Mouse (Mus musculus) cerebellum, adult 2 months (tissue): ENCODE data around the gene Psors1c2. TPM values are rescaled to one million over a fixed set of nuclear protein-coding genes. Genes with fewer than 3 reads are reported as not detected.

Source experiments
- DNase-seq, 2 experiments: peaks; one replicate each; pipeline ENCODE4 v3.0.0; 2021
- H3K27ac ChIP-seq: fragments of 200-500 bp; 2 replicates; pipeline ENCODE4 v1.5.1; 2012; ENCODE audit warnings: low read length, control low read depth, inconsistent platforms; ENCODE audit not compliant: insufficient read depth
- H3K27me3 ChIP-seq: fragments of 200-500 bp; 2 replicates; pipeline ENCODE4 v1.6.1; 2012; ENCODE audit warnings: inconsistent platforms, mild to moderate bottlenecking, low read length, moderate library complexity; ENCODE audit not compliant: control insufficient read depth, insufficient read depth
- H3K4me1 ChIP-seq: fragments of 200-500 bp; 2 replicates; pipeline ENCODE4 v1.6.1; 2011; ENCODE audit warnings: low read length; ENCODE audit not compliant: control insufficient read depth, insufficient read depth
- H3K4me3 ChIP-seq: fragments of 200-500 bp; replicated peaks from 2 replicates; pipeline ENCODE3; 2011; ENCODE audit warnings: mild to moderate bottlenecking, low read depth, low read length, control low read depth; ENCODE audit not compliant: insufficient read depth
- CTCF ChIP-seq: fragments of 200-500 bp; IDR thresholded peaks from 2 replicates; pipeline ENCODE4 v1.5.1; 2011; ENCODE audit warnings: low read depth, mild to moderate bottlenecking, control low read depth, low read length, moderate library complexity, borderline replicate concordance; ENCODE audit not compliant: insufficient read depth
- POLR2A ChIP-seq: fragments of 200-500 bp; IDR thresholded peaks from 2 replicates; pipeline ENCODE4 v1.6.1; 2011; ENCODE audit warnings: low read length, control low read depth, borderline replicate concordance; ENCODE audit not compliant: insufficient read depth
- WGBS: fragments of 180-500 bp; shearing (Covaris S2); methylation state at CpG from one replicate; pipeline ENCODE4 v1.1.7; 2018; 5-methylcytosine and 5-hydroxymethylcytosine counted together
- polyA plus RNA-seq: library from polyadenylated mRNA; depleted of rRNA; stranded (reverse); fragments of >200 nt; gene quantifications from 2 replicates; pipeline ENCODE4 v1.2.3, GENCODE M21; 2012

Gene Psors1c2
- polyA plus RNA-seq, 1 experiment, result not detected

DNA sequence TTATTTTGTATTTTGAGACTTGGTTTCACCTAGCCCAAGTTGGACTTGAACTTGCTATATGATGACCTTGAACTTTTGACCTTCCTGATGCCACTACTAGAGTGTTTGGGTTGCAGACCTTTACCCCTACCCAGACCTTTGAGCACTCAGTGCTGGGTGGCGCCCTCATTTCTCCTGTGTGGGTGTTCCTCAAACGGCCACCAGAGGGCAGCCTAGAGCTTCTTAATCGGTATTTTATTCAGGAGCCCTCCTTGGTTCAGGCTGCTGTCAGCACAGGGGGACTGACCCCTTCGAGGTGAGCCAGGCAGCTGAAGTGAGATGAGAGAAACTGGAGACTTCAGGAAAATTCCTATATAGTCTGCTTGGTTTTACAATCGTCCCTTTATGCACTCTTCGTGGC, 11.7 kb downstream of the Psors1c2 start:
- Histone ChIP-seq H3K27me3 (no peaks in the 10 kb centered on the region), H3K4me1 (peaks cover 13% of the 10 kb centered on the region), H3K27ac (no peak overlapping the region), H3K4me3 (no peak overlapping the region)
- WGBS, result 35% methylated on average over 6 of the region's 6 CpGs
- peak; percentile 43 to 68 for DNase-seq
- TF ChIP-seq POLR2A (no peak), CTCF (peak; percentile 69)

DNA sequence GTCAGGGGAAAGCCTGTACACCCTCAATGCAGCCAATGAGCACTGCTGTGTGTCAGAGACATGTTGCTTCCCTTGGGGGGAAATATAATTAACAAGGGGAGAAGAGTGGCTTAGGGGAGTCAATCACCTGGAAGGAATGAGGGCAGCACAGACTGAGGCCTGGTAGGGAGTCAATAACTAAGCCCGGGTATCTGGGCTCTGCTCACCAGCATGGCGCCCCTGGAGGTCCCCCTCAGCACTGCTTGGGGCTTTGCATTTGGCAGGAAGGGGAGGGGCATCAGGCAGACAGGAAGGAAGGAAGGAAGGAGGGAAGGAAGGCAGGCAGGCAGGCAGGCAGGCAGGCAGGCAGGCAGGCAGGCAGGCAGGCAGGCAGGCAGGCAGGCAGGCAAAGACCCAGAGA, 14.5 kb downstream of the Psors1c2 start:
- 47% methylated on average over 2 of the region's 2 CpGs for WGBS
- H3K27me3 ChIP-seq, result no peaks in the 10 kb centered on the region
- H3K27ac ChIP-seq, result no peak overlapping the region
- TF ChIP-seq CTCF (no peak), POLR2A (no peak)
- H3K4me1 ChIP-seq, result peaks cover 15% of the 10 kb centered on the region
- no peak for DNase-seq
- H3K4me3 ChIP-seq, result no peak overlapping the region

DNA sequence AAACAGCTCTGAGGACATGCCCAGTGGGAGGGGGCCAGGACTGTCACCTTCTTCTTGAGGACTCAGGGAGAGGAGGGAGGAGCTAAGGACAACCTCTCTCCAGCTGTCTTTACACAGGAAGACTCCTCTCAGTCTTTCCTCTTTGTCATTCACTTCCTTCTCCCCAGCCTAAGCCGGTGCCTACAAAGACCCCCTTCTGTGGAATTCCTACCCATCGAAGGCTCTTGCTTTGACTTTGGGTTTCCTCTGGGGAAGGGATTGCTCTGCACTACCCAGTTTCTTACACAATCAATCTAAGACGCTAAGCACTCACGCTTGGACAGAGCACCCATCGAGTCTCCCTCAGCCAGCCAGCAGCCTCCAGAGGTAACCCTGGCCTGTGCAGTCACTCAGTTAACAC, 15.6 kb downstream of the Psors1c2 start:
- WGBS, result 56% methylated on average over 5 of the region's 5 CpGs
- Histone ChIP-seq H3K4me3 (no peak overlapping the region), H3K4me1 (peaks cover 15% of the 10 kb centered on the region), H3K27ac (0 out of 2 replicates have a peak overlapping the region, but pooled peaks have one; percentile 45), H3K27me3 (no peaks in the 10 kb centered on the region)
- DNase-seq, result no peak
- no peak for TF ChIP-seq CTCF
- no peak for TF ChIP-seq POLR2A

DNA sequence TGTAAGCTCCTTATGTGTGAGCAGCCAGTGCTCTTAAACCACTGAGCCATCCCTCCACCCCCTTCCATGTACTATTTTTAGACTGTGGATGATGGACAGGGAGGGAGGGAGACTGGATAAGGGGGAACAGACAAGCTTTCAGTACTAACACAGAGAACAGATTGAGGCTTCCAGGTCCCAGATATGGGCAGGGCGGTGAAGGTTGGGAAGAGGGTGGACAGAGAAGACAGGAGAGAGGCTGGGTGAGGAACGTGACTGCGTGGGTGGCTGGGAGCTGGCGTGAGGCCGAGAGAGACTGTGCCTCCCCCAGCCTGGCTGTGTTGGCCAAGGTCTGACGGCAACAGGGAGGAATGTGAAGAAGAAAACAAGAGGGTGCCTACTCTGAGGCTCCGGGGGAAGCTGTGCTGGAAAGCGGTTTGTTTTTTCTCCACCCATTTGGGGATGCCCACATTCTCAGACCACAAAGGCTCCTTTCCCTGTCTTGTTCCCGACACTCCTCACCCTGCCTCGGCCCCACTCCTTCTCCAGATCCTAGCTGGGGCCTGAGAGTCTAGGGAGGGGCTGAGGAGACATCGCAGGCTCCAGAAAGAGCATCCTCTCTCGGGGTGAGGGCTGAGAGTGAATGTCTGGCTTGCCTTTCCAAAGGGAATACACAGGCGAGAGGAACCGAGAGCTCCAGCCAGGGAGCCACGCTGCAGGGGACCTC, 16.6 kb downstream of the Psors1c2 start:
- Histone ChIP-seq H3K27ac (peak overlapping the region; percentile 96), H3K4me1 (peaks cover 15% of the 10 kb centered on the region), H3K27me3 (no peaks in the 10 kb centered on the region), H3K4me3 (peak overlapping the region; percentile 41)
- TF ChIP-seq POLR2A, result peak; percentile 37; the same call in 1 of the 2 replicates
- TF ChIP-seq CTCF, result no peak
- WGBS, result 8% methylated on average over 15 of the region's 15 CpGs
- DNase-seq, result peak; percentile 87 to 90

DNA sequence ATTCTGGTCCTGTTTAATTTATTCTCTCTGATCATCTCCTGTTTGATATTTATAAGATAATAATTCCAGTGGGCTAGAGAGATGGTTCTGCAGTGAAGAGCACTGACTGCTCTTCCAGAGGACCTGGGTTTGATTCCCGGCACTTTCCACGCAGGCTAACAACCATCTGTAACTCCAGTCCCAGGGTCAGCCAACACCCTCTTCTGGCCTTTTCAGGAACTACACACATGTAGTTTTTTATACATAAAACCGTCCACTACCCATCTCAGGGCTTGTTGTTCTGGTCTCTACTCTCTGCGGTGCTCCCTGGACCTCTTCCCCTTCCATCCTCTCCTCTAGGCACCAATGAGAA, 17.1 kb downstream of the Psors1c2 start:
- no peaks in the 10 kb centered on the region for H3K27me3 ChIP-seq
- WGBS, result 92% methylated on average over 4 of the region's 4 CpGs

DNA sequence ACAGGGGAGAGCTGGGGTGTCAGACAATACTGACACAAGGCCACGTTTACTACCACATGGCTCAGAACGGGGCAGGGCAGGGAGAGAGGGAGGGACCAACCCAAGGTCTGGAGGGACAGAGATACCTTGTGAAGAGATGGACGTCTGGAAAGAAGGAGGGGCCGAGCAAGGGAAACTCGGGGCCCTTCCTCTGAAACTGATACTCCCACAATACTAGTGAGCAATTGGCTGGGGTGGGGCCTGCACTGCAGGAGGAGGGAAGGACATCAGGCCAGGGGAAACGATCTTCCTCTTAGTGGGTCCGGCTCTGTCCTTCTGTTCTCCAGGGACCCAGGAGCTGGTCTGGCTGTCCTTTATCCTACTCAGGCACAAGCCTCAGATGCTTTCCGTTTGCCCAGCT, 17.9 kb downstream of the Psors1c2 start:
- Histone ChIP-seq H3K27me3 (no peaks in the 10 kb centered on the region), H3K4me3 (no peak overlapping the region), H3K4me1 (peaks cover 15% of the 10 kb centered on the region), H3K27ac (no peak overlapping the region)
- WGBS, result 77% methylated on average over 8 of the region's 8 CpGs
- TF ChIP-seq CTCF, result no peak
- TF ChIP-seq POLR2A, result no peak
- no peak for DNase-seq

More for the DNA sequence above, 17.1 kb downstream of the Psors1c2 start:
- Histone ChIP-seq H3K4me1 (peaks cover 15% of the 10 kb centered on the region), H3K4me3 (peak overlapping the region; percentile 41), H3K27ac (peak overlapping the region; percentile 96)
- TF ChIP-seq POLR2A (no peak), CTCF (peak; percentile 18; the same call in 1 of the 2 replicates)
- no peak for DNase-seq

DNA sequence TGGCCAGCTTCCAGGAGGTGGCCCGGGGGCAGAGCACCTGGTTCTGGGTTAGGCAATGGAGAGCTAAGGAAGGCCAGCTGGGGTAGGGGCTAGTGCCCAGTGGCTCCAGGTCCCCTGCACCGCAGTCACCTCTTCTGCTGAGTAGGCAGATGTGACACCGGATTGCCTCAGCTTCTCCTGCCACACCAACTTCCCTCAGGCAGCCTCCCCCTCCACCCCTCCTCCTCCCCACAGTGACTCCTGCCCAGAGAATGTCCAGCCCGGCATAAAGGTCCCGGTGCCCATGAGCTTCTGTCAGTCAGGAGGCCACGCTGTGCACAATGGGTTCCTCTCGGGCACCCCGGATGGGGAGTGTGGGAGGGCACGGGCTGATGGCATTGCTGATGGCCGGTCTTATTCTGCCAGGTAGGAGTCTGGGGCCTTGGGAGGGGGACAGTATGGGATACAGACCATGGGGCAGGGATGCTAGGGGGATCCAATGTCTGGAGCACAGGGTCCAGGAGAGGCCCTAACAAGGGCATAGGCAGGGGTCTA, 18.9 kb downstream of the Psors1c2 start, which contains the start of gene Cdsn:
Gene Cdsn, plus strand, starts transcription at position 248 of the 534 bp plus-strand sequence.
- no peak for DNase-seq
- Histone ChIP-seq H3K27ac (no peak within 1 kb of the TSS), H3K4me3 (no peak within 1 kb of the TSS), H3K4me1 (peaks cover 15% of the 10 kb centered on the region), H3K27me3 (no peaks in the 10 kb centered on the region)
- TF ChIP-seq POLR2A (no peak), CTCF (no peak)
- WGBS, result 68% methylated on average over 10 of the region's 10 CpGs

DNA sequence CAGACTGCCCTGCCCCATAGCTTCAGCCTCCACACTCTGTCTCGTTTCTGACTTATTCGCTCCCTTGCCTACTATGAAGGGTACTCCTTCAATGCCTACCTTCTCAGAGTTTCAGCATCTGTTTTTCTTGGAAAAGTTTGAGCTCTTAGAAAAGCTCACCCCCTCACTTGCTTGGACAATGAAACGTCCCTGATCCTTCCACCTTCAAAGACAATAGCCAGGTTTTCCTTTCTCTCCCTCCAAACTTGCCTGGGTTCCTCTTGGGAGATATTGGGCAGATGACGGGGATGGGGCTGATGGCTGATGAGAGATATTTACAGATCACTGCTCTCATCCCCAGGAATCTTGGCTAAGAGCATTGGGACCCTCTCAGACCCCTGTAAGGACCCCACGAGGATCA, 21.3 kb downstream of the Psors1c2 start:
- WGBS, result 71% methylated on average over 5 of the region's 5 CpGs
- DNase-seq, result no peak
- TF ChIP-seq POLR2A, result no peak
- no peak for TF ChIP-seq CTCF
- Histone ChIP-seq H3K4me3 (no peak overlapping the region), H3K27me3 (no peaks in the 10 kb centered on the region), H3K27ac (no peak overlapping the region), H3K4me1 (peaks cover 6% of the 10 kb centered on the region; the same call in 1 of the 2 replicates)
